Mouse (Mus musculus) T-cell, adult 2 months (primary cell): ENCODE measurements at regions not wholly inside any gene's neighbourhood (a gene's known extent, or its start where the extent isn't known, plus 50 kb on each side); places are given as distances from the start of the nearest gene placed in this dataset.

Source experiments
- DNase-seq: peaks from one replicate; pipeline ENCODE4 v3.0.0; 2022; ENCODE audit warnings: low spot score

DNA sequence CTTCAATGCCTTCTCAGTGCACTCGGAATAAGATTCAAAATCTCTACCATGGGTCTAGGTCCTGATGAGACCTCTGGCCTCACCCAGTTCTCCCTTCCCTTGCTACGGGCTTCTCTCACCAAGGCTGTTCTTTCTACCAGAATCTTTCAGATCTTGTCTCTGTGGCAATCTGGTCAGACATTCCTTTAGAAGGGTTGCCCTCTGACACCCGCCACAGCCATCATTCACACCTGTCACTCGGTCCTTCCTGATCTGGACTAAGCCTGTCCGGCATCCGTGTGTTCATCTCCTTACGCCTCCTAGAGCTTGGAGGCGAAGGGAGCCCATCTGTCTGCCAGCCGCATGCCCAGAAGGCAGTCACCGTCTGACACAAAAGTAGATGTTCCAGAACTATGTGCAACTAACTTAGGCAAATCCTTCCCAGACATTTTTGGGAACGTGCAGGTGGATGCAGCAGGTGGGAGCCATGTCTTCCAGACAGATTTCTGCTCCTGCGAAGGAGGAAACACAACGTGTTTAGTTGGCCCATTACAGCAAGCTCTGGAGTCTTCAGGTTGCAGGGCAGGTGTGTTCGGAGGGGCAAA lies 77.7 kb downstream of the Fam76b start:
- no peak for DNase-seq

GRCm38 (mm10) chr9:13906736-13907135 lies 79.2 kb downstream of the Fam76b start:
- DNase-seq: no peak

DNA sequence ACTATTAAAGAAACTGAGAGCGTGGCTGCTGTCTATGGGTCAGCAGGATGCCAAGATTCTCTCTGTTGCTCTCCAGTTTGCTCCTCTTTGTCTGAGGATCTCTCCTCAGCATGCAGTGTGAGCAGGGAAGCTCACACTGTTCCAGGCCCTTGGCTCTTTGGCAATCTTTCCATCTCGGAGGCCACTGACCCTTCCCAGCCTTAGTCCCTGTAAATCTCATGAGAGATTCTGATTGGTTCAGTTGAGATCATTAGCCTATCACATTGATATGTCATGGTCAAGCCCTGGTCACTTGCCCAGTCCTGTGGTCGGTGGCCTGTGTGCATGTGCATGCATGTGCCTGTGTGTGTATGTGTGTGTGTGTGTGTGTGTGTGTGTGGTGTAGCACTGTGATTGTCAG lies 82.1 kb downstream of the Fam76b start:
- DNase-seq: no peak

DNA sequence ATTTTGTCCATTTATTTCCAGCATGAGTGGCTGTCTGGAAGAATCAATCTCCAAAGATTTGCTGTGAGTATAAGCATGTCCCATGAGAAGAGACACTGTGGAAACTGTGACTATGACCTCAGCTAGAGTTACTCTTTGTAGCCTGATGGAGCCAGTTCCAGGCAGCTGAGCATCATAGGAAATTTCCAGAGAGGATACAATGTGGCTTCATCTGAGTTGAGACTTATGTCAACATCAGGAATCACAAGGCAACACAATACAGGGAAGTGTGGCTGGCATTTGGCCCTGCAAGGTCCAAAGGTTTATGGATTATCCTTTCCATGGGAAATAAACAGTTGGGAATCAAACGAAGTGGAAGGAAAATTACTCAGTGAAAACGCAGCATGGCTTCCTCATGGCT lies 82.6 kb downstream of the Fam76b start:
- no peak for DNase-seq

GRCm38 (mm10) chr9:13913459-13913858 lies 85.9 kb downstream of the Fam76b start:
- DNase-seq: no peak

GRCm38 (mm10) chr9:13914131-13914530 lies 86.6 kb downstream of the Fam76b start:
- DNase-seq: no peak

DNA sequence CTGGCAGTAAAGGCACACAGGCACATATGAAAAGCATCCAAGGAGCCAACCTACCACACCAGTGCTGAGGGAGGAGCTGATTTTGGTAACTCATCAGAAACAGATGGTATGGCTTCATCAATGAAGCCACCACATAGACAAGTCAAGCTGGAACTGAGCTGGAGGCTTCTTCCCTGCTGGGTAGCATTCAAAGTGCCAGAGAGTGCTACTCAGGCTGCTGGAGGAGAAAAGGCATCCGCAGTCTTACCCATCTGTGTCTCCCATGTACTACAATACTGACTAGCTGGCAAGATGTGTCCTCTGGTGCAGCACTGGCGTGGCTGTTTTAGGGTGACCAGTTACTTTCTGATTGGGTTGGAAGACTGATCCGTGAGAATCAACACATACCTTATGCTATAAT lies 87.3 kb downstream of the Fam76b start:
- DNase-seq: no peak

DNA sequence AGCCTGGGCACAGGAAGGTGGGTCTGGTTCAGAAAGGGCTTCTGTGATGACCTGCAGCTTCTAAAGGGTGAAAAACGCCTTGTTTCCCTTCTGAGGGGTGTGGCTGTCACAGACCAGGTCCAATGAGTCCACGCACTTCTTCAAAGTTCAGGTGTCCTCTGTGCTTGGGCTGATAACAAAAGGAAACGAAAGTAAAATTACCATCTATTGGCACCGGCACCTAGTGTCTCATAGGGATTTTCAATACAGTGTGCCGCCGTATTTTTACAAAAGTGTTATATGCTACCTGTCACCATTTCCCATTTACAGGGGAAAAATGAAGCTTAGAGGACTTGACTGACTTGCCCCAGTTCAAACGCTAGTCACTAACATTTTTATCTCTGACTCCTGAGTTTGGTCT lies 89.3 kb downstream of the Fam76b start:
- no peak for DNase-seq

GRCm38 (mm10) chr9:13918606-13919202 lies 91.2 kb downstream of the Fam76b start:
- DNase-seq: no peak

DNA sequence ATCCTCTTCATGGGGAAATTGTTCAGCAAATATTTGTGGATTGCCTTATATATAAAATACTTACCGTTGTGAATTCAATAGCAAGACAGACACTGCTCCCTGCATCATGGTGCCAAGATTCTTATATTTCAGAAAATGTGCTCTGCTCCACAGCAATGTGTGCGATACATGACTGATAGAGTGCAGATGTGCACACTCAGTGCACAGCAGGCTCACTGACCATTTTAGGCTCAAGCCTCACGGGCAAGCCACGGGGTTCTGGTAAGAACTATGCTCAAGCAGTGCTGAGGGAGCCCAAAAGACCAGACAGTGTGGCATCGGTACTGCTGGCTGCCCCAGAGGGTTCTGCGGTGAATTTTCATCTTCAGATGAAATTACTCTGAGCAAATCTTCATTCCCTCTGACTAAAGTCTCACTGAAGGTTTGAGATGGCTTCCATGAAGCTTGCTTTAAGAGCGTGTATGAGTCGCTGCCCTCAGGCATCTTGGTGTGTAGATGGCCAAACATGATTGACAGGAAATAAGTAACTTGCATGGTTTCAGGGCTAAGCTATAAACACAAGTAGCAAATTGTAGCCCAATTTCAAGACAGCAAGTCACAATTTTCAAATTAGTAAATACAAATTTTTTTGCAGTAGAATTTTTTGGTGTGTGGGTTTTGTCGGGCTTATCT lies 92.4 kb downstream of the Fam76b start:
- no peak for DNase-seq

GRCm38 (mm10) chr9:13920623-13921022 lies 93.1 kb downstream of the Fam76b start:
- DNase-seq: no peak

- DNase-seq: no peak
Measured at GRCm38 (mm10) chr9:13932001-13932508, 104.5 kb downstream of the Fam76b start.

DNA sequence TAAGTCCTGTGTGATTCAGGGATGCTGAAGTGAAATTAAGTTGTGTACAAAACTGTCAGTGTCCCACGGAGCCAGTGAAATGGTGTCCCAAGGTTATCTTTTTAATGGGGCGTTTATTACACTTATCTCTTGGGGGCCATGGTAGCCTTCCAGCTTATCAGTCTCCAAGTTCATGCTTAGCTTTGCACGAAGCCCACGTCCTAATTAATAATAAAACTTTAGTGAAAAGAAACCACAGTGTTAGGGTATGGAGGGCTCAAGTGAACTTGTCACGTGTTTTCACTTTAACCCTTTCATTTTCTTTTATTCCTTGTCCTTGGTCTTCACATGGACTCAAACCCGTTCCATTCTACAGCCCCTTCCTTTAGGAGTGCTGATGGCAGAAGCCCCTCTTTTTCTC lies 105.9 kb downstream of the Fam76b start:
- DNase-seq: no peak

DNA sequence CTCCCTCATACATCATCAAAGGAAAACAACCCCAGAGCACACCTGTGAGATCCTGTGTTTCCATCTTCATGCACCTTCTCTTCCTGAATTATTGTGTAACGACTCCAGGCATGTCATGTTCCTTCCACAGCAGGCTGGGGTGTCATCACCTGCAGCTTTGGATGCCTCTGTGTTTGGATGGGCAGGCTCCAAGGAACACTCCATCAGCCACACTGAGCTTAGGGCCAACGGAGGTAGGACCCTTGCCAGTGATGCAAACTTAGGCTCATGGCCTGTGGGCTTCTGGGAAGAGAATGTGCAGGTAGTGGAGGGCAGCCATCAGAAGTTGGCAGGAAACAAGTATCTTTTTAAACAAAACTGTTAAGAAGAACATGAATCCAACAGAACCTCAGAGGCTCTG lies 109.8 kb downstream of the Fam76b start:
- no peak for DNase-seq

DNA sequence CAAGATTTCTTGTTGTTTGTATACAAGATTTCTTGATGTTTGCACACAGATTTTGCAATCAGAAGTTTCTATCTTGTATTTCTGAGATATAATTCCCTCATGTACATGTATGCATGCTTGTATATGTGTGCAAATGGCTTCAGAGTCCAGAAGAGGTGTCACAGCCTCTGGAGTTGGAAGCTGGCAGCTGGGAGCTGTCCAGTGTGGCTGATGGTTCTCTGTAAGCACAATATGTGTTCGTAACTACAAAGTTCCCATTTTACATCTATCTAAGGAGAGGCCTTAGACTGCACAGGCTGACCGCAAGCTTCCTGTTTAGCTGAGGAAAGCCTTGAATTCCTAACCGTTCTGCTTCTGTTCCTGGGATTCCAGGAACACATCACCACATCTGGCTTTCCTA lies 119.0 kb downstream of the Fam76b start:
- DNase-seq: no peak

DNA sequence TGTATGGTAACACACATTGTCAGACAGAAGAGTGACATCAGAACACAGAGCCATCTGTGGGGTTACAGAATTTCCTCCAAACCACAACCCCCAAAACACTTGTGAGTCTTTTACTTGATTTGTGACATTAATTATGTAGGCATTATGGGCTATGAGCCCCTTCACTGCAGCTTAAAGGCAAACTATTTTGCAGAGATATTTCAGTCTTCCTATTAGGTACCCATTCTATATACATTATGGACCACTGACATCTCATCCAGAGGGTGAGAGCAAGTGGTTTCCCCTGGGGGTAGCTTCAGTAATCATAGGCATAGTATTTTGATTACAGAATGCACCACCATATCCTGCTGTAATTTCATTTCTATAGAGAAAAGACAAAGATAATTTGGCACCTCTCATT lies 124.6 kb downstream of the Fam76b start:
- DNase-seq: no peak

DNA sequence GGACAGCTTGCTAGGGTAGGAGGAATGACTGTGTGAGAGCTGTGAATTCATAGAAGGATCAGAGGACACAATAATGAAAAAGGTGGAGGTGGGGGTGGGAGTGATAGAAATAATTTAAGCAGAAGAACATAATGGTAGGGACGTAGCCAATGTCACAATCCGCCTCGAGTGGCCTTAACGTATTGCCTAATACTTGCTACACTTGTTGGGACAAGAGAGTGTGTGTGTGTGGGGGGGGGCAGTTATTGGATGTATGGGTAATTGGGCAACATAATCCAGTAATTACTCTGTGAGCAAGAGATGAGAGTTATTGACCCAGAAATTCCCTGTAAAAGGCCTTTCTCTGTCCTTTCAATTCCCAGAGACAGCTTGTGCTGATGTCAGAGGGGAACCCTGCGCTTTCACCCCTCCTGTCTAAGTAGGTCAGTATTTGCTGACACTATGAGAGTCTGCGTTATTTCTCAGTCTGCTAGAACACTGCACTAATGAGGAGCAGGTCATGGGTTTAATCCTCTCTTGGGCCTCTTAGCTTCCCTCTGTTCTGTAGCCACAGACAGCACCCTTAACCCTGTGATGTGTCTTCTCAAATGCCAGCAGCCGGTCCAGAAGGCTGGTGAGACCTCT lies 135.7 kb downstream of the Fam76b start:
- no peak for DNase-seq

- DNase-seq: no peak
Measured at GRCm38 (mm10) chr9:13963796-13964195, 136.3 kb downstream of the Fam76b start.

DNA sequence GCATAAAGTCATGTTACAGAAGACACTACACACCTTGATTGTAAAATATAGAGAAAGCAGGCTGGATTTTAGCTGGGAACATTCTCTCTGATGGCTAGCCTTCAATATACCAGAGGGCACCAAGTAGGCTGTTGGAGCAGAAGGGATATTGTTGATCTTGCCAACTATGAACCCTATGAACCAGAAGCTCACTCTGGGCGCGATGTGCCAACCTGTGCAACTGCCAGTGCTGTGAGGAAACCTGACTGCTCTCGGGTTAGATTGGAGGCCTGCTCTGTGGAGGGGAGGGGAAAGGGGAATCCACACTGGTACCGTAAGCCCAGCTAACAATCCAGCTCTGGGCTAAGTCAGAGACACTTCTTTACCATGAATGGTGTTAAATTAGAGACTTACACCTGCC lies 136.7 kb downstream of the Fam76b start:
- DNase-seq: no peak

DNA sequence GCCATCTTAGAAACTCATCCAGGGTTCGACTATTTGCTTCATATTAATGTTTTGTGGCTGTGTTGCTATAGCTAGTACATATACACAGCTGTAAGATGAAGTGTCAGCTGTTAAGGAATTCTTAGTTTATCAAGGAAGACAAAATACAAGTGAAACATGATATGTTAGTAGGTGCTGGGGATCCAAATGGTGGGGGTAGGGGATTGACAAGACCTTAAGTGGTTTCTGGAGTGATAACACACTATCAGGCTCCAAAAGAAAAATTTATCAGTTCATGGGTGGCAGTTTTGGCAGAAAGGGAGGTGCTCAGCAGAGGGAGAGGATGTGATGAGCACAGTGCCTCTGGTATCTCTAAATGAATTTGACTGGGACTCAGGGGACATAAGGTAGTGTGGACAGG lies 138.7 kb downstream of the Fam76b start:
- no peak for DNase-seq

DNA sequence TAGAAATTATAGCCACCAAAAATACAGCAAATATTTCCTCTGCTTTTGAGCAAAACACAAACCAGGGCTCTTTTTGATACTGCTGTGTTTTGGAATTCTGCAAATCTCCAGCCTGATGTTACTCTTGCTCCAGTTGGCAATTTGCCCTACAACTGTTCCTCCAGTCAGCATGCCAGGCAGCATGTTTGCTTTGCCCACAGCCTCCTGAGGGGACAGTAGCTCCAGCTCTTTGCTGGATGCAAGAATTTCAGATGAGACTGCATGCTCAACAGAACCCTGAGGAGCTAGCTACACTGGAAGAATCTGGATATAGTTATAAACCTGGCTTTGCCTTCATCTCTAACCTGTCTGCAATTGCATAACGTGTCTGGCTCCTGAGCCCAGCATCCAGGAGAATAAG lies 141.7 kb downstream of the Fam76b start:
- no peak for DNase-seq

DNA sequence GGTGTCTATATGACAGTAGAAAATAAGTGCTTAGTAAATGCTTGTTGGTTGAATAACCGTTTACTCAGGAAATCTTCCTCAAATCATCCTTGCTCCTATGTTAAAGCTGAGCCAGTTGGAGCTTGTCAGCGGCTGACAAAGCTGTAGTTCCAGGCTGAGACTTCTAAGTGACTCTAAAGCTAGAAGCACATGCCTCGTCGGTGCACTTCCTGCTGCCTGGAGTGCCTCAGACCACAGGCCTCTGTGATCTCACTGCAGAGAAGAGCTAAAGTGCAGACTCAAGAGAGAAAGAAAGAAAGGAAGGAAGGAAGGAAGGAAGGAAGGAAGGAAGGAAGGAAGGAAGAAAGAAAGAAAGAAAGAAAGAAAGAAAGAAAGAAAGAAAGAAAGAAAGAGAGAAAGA lies 146.1 kb downstream of the Fam76b start:
- peak; percentile 24 for DNase-seq

DNA sequence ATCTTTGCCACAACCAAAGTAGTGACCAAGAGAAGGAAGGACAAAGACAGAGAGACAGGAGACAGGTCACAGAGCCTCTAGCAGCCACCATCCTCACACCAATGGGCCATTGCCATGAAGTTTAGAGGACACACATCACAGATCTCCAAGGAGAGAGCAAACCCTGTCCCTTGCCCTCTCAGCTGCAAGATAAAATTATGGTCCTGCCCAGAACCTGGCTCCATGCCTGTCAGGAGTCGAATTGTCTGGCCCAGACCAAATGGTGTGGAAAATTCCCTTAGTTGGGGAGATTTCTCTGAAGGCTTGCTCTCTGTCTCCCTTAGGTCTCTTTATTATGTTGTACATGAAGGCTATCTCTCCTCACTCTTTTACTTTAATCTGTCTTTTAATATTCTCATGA lies 147.4 kb downstream of the Fam76b start:
- no peak for DNase-seq
